Mouse (Mus musculus) forebrain, embryonic 13.5 days (tissue): ENCODE data around the gene Dph5. TPM values are rescaled to one million over a fixed set of nuclear protein-coding genes. Genes with fewer than 3 reads are reported as not detected.
A peak's percentile ranks its signal among the peaks of the same experiment; 100 is the strongest.

Experiments used
- ATAC-seq: fragments of 200-750 bp; cut with Nextera tagmentation; 2 replicates; pipeline ENCODE4 v1.8.0; 2017
- H3K27ac ChIP-seq: fragments of 300-500 bp; sonication (generic); 2 replicates; pipeline ENCODE4 v1.5.1; 2015; ENCODE audit warnings: inconsistent platforms, mild to moderate bottlenecking, moderate library complexity
- H3K27me3 ChIP-seq: fragments of 300-500 bp; sonication (generic); 2 replicates; pipeline ENCODE4 v1.6.1; 2015; ENCODE audit warnings: mild to moderate bottlenecking, inconsistent platforms
- H3K36me3 ChIP-seq: fragments of 300-500 bp; sonication (generic); 2 replicates; pipeline ENCODE4 v1.6.1; 2015; ENCODE audit warnings: mild to moderate bottlenecking, inconsistent platforms; ENCODE audit not compliant: poor library complexity, severe bottlenecking
- H3K4me1 ChIP-seq: fragments of 300-500 bp; sonication (generic); 2 replicates; pipeline ENCODE4 v1.6.1; 2015; ENCODE audit warnings: inconsistent platforms
- H3K4me2 ChIP-seq: fragments of 300-500 bp; sonication (generic); 2 replicates; pipeline ENCODE4 v1.6.1; 2015; ENCODE audit warnings: inconsistent platforms, mild to moderate bottlenecking, moderate library complexity
- H3K4me3 ChIP-seq: fragments of 300-500 bp; sonication (generic); 2 replicates; pipeline ENCODE4 v1.5.1; 2015; ENCODE audit warnings: mild to moderate bottlenecking, inconsistent platforms
- H3K9ac ChIP-seq: fragments of 300-500 bp; sonication (generic); 2 replicates; pipeline ENCODE4 v1.6.1; 2015; ENCODE audit warnings: mild to moderate bottlenecking, inconsistent platforms
- H3K9me3 ChIP-seq: fragments of 300-500 bp; sonication (generic); replicated peaks from 2 replicates; pipeline ENCODE4 v1.6.1; 2016; ENCODE audit warnings: inconsistent platforms
- WGBS: fragments of 180-500 bp; shearing (Covaris S2); methylation state at CpG from one replicate; pipeline ENCODE4 v1.1.7; 2015; 5-methylcytosine and 5-hydroxymethylcytosine counted together
- polyA plus RNA-seq: library from polyadenylated mRNA; unstranded; fragments of >200 nt; fragmentation: Nextera tagmentation; extraction: Ambion mirVana; gene quantifications from 2 replicates; pipeline ENCODE4 v1.2.1, GENCODE M21; 2015

The Dph5 gene
- 29.8 and 30.2 TPM in 2 replicates for polyA plus RNA-seq

GRCm38 (mm10) chr3:115887427-115888309 is at the start of gene Dph5:
Gene Dph5, plus strand, starts transcription at chr3:115887837.
- peak within 1 kb of the TSS; percentile 70 for H3K27ac ChIP-seq
- H3K4me3 ChIP-seq: peak within 1 kb of the TSS; percentile 82
- under 1% methylated on average over 40 of the region's 40 CpGs for WGBS
- no peaks in the 10 kb centered on the region for H3K9me3 ChIP-seq
- peak within 1 kb of the TSS; percentile 85 for H3K9ac ChIP-seq
- no peaks in the 10 kb centered on the region for H3K36me3 ChIP-seq
- H3K4me2 ChIP-seq: peak within 1 kb of the TSS; percentile 82
- ATAC-seq: peak; percentile 99
- H3K4me1 ChIP-seq: peaks cover 8% of the 10 kb centered on the region
- no peaks in the 10 kb centered on the region for H3K27me3 ChIP-seq

GRCm38 (mm10) chr3:115844566-115844965 is 43.1 kb upstream of the Dph5 start:
- no peaks in the 10 kb centered on the region for H3K9me3 ChIP-seq
- H3K27ac ChIP-seq: peak overlapping the region; percentile 11; the same call in 1 of the 2 replicates
- peaks cover 23% of the 10 kb centered on the region for H3K4me1 ChIP-seq
- peak; percentile 70 for ATAC-seq
- no peaks in the 10 kb centered on the region for H3K36me3 ChIP-seq
- H3K27me3 ChIP-seq: no peaks in the 10 kb centered on the region
- WGBS: 24% methylated on average over 3 of the region's 3 CpGs
- H3K4me3 ChIP-seq: no peak overlapping the region
- no peak overlapping the region for H3K9ac ChIP-seq
- no peak overlapping the region for H3K4me2 ChIP-seq

GRCm38 (mm10) chr3:115845032-115845618 is 42.5 kb upstream of the Dph5 start:
- Histone ChIP-seq H3K4me1 (peaks cover 23% of the 10 kb centered on the region), H3K4me3 (no peak overlapping the region), H3K9me3 (no peaks in the 10 kb centered on the region), H3K27me3 (no peaks in the 10 kb centered on the region), H3K27ac (peak overlapping the region; percentile 45; the same call in 1 of the 2 replicates), H3K36me3 (no peaks in the 10 kb centered on the region), H3K4me2 (no peak overlapping the region), H3K9ac (no peak overlapping the region)
- ATAC-seq: peak; percentile 41; the same call in 1 of the 2 replicates
- 33% methylated on average over 5 of the region's 5 CpGs for WGBS

- no peaks in the 10 kb centered on the region for H3K27me3 ChIP-seq
- H3K4me3 ChIP-seq: no peak overlapping the region
- peak overlapping the region; percentile 45; the same call in 1 of the 2 replicates for H3K27ac ChIP-seq
- no peak overlapping the region for H3K9ac ChIP-seq
- no peaks in the 10 kb centered on the region for H3K9me3 ChIP-seq
- 39% methylated on average over 1 of the region's 1 CpGs for WGBS
- no peak for ATAC-seq
- no peak overlapping the region for H3K4me2 ChIP-seq
- peaks cover 28% of the 10 kb centered on the region for H3K4me1 ChIP-seq
- no peaks in the 10 kb centered on the region for H3K36me3 ChIP-seq
Measured at GRCm38 (mm10) chr3:115845724-115846123, 41.9 kb upstream of the Dph5 start.

- 73% methylated on average over 5 of the region's 5 CpGs for WGBS
- no peak overlapping the region for H3K4me2 ChIP-seq
- H3K27me3 ChIP-seq: no peaks in the 10 kb centered on the region
- H3K9ac ChIP-seq: no peak overlapping the region
- peak overlapping the region; percentile 45; the same call in 1 of the 2 replicates for H3K27ac ChIP-seq
- peaks cover 28% of the 10 kb centered on the region for H3K4me1 ChIP-seq
- ATAC-seq: no peak
- no peaks in the 10 kb centered on the region for H3K36me3 ChIP-seq
- no peak overlapping the region for H3K4me3 ChIP-seq
- no peaks in the 10 kb centered on the region for H3K9me3 ChIP-seq
Measured at GRCm38 (mm10) chr3:115846153-115846552, 41.5 kb upstream of the Dph5 start.

- no peak overlapping the region for H3K9ac ChIP-seq
- H3K9me3 ChIP-seq: no peaks in the 10 kb centered on the region
Measured at GRCm38 (mm10) chr3:115848686-115849480, 38.8 kb upstream of the Dph5 start.

GRCm38 (mm10) chr3:115850946-115851345 is 36.7 kb upstream of the Dph5 start:
- no peak for ATAC-seq
- Histone ChIP-seq H3K9me3 (no peaks in the 10 kb centered on the region), H3K36me3 (no peaks in the 10 kb centered on the region), H3K9ac (no peak overlapping the region), H3K4me3 (no peak overlapping the region), H3K27ac (no peak overlapping the region), H3K4me1 (peaks cover 12% of the 10 kb centered on the region; the same call in 1 of the 2 replicates), H3K27me3 (no peaks in the 10 kb centered on the region), H3K4me2 (no peak overlapping the region)
- 50% methylated on average over 4 of the region's 4 CpGs for WGBS

More at GRCm38 (mm10) chr3:115848686-115849480, 38.8 kb upstream of the Dph5 start:
- Histone ChIP-seq H3K4me1 (peaks cover 26% of the 10 kb centered on the region), H3K36me3 (no peaks in the 10 kb centered on the region), H3K4me3 (no peak overlapping the region), H3K4me2 (no peak overlapping the region), H3K27ac (no peak overlapping the region), H3K27me3 (no peaks in the 10 kb centered on the region)
- WGBS: 89% methylated on average over 11 of the region's 11 CpGs
- ATAC-seq: no peak

GRCm38 (mm10) chr3:115854672-115855191 is 32.9 kb upstream of the Dph5 start:
- no peaks in the 10 kb centered on the region for H3K9me3 ChIP-seq
- no peak overlapping the region for H3K4me2 ChIP-seq
- 0 out of 2 replicates have a peak overlapping the region, but pooled peaks have one; percentile 62 for H3K27ac ChIP-seq
- H3K27me3 ChIP-seq: no peaks in the 10 kb centered on the region
- H3K4me3 ChIP-seq: no peak overlapping the region
- no peak for ATAC-seq
- H3K36me3 ChIP-seq: no peaks in the 10 kb centered on the region
- H3K9ac ChIP-seq: no peak overlapping the region
- peaks cover 38% of the 10 kb centered on the region for H3K4me1 ChIP-seq
- 94% methylated on average over 7 of the region's 7 CpGs for WGBS

GRCm38 (mm10) chr3:115855576-115855975 is 32.1 kb upstream of the Dph5 start:
- ATAC-seq: no peak
- peaks cover 34% of the 10 kb centered on the region for H3K4me1 ChIP-seq
- no peaks in the 10 kb centered on the region for H3K36me3 ChIP-seq
- H3K4me2 ChIP-seq: peak overlapping the region; percentile 26; the same call in 1 of the 2 replicates
- H3K9me3 ChIP-seq: no peaks in the 10 kb centered on the region
- H3K27me3 ChIP-seq: no peaks in the 10 kb centered on the region
- WGBS: 20% methylated on average over 10 of the region's 10 CpGs
- no peak overlapping the region for H3K4me3 ChIP-seq
- H3K27ac ChIP-seq: peak overlapping the region; percentile 62
- 0 out of 2 replicates have a peak overlapping the region, but pooled peaks have one; percentile 10 for H3K9ac ChIP-seq

GRCm38 (mm10) chr3:115856484-115857022 is 31.1 kb upstream of the Dph5 start:
- Histone ChIP-seq H3K4me2 (peak overlapping the region; percentile 36), H3K27ac (peak overlapping the region; percentile 83)
- peak; percentile 85 for ATAC-seq

GRCm38 (mm10) chr3:115857436-115857835 is 30.2 kb upstream of the Dph5 start:
- no peak for ATAC-seq
- H3K9me3 ChIP-seq: no peaks in the 10 kb centered on the region

More at GRCm38 (mm10) chr3:115856484-115857022, 31.1 kb upstream of the Dph5 start:
- 2% methylated on average over 8 of the region's 8 CpGs for WGBS
- H3K9ac ChIP-seq: no peak overlapping the region
- peaks cover 33% of the 10 kb centered on the region for H3K4me1 ChIP-seq
- H3K9me3 ChIP-seq: no peaks in the 10 kb centered on the region
- H3K27me3 ChIP-seq: no peaks in the 10 kb centered on the region
- no peaks in the 10 kb centered on the region for H3K36me3 ChIP-seq
- no peak overlapping the region for H3K4me3 ChIP-seq

More at GRCm38 (mm10) chr3:115857436-115857835, 30.2 kb upstream of the Dph5 start:
- peaks cover 33% of the 10 kb centered on the region for H3K4me1 ChIP-seq
- H3K36me3 ChIP-seq: no peaks in the 10 kb centered on the region
- peak overlapping the region; percentile 36 for H3K4me2 ChIP-seq
- no peak overlapping the region for H3K9ac ChIP-seq
- H3K27ac ChIP-seq: peak overlapping the region; percentile 83
- H3K27me3 ChIP-seq: no peaks in the 10 kb centered on the region
- H3K4me3 ChIP-seq: no peak overlapping the region
- 25% methylated on average over 10 of the region's 10 CpGs for WGBS
